In genomic region chr1:66655119-66655746, GRCm38 (mm10) we compare ENCODE assay signal across 10 mouse cellular contexts. TPM values are rescaled to one million over a fixed set of nuclear protein-coding genes. Genes with fewer than 3 reads are reported as not detected.
DNase-seq lines count a peak whose midpoint lies in the region; ATAC-seq lines count a peak whose summit lies in the region.
"Had no signal": no experiment of that assay in that cellular context is flagged by ENCODE, and none has a peak within 500 bp of the region (broad histone marks: within the 10 kb centered on the region; RNA-seq: fewer than 3 reads in every experiment).

No protein-coding gene starts in this region.

- H3K4me3 ChIP-seq in lung, embryonic 15.5 days: no peak overlapping the region
- no peak overlapping the region for H3K4me3 ChIP-seq in midbrain, embryonic 16.5 days (ENCODE audit: low read depth, low read length)
- H3K4me3 ChIP-seq: liver, embryonic 15.5 days had no signal

- DNase-seq in lung, postnatal 25 days (ENCODE audit: low spot score): no peak
- DNase-seq in embryo, embryonic 11.5 days (ENCODE audit: low read depth, low spot score): peak; percentile 19
- DNase-seq in frontal cortex, postnatal 10 days (ENCODE audit: low spot score in 2 of 2): peak; percentile 32 to 43
- no peak for DNase-seq in spleen, adult 18-20 months
- DNase-seq: adrenal gland, postnatal 25 days; thymus, postnatal 14 days had no signal

- peaks cover 6% of the 10 kb centered on the region; the same call in 1 of the 2 replicates for H3K4me1 ChIP-seq in lung, embryonic 15.5 days
- peaks cover 5% of the 10 kb centered on the region for H3K4me1 ChIP-seq in midbrain, embryonic 16.5 days (ENCODE audit: control insufficient read depth, insufficient read depth, low read length)
- H3K4me1 ChIP-seq: liver, embryonic 15.5 days had no signal

- no peaks in the 10 kb centered on the region for H3K9me3 ChIP-seq in lung, embryonic 15.5 days
- no peaks in the 10 kb centered on the region for H3K9me3 ChIP-seq in midbrain, embryonic 16.5 days (replicated peaks; ENCODE audit: control insufficient read depth, low read length, poor library complexity, severe bottlenecking)
- H3K9me3 ChIP-seq: liver, embryonic 15.5 days had no signal

- 51% methylated on average over 4 of the region's 4 CpGs for WGBS in lung, embryonic 15.5 days
- 37% methylated on average over 4 of the region's 4 CpGs for WGBS in midbrain, embryonic 16.5 days

- H3K36me3 ChIP-seq in lung, embryonic 15.5 days: no peaks in the 10 kb centered on the region
- H3K36me3 ChIP-seq in midbrain, embryonic 16.5 days (ENCODE audit: control insufficient read depth, insufficient read depth, low read length): peaks cover 4% of the 10 kb centered on the region; the same call in 1 of the 2 replicates
- H3K36me3 ChIP-seq: liver, embryonic 15.5 days had no signal

- H3K9ac ChIP-seq in lung, embryonic 15.5 days: no peak overlapping the region
- no peak overlapping the region for H3K9ac ChIP-seq in midbrain, embryonic 16.5 days (ENCODE audit: low read depth, low read length)
- H3K9ac ChIP-seq: liver, embryonic 15.5 days had no signal

- H3K4me2 ChIP-seq in lung, embryonic 15.5 days: no peak overlapping the region
- no peak overlapping the region for H3K4me2 ChIP-seq in midbrain, embryonic 16.5 days (ENCODE audit: low read length)
- H3K4me2 ChIP-seq: liver, embryonic 15.5 days had no signal

- no peak overlapping the region for H3K27ac ChIP-seq in lung, embryonic 15.5 days
- H3K27ac ChIP-seq in midbrain, embryonic 16.5 days (ENCODE audit: low read length): no peak overlapping the region
- H3K27ac ChIP-seq: liver, embryonic 15.5 days had no signal

- H3K27me3 ChIP-seq in lung, embryonic 15.5 days: no peaks in the 10 kb centered on the region
- no peaks in the 10 kb centered on the region for H3K27me3 ChIP-seq in midbrain, embryonic 16.5 days (ENCODE audit: control insufficient read depth, insufficient read depth, low read depth, low read length)
- H3K27me3 ChIP-seq: liver, embryonic 15.5 days had no signal

- ATAC-seq in lung, embryonic 15.5 days (ENCODE audit: borderline replicate concordance, extremely low read depth, low FRiP score, low TSS enrichment): peak; percentile 83; the same call in 1 of the 2 replicates
- ATAC-seq in midbrain, embryonic 16.5 days: peak; percentile 98
- no peak for ATAC-seq in erythroblast, adult 5-6 weeks (replicated peaks; ENCODE audit: low FRiP score, poor library complexity, severe bottlenecking)

RNA-seq across cellular contexts. Expression of gene Rpe, which starts 45.4 kb away (rescaled TPM):
- 55.7 and 56.6 TPM in 2 replicates for polyA plus RNA-seq in lung, embryonic 15.5 days (2015; fragmentation: Nextera tagmentation; extraction: Ambion mirVana)
- 30.2 and 33.7 TPM in 2 replicates for polyA plus RNA-seq in midbrain, embryonic 16.5 days (2015; fragmentation: Nextera tagmentation; extraction: Ambion mirVana)
- total RNA-seq in erythroblast, adult 5-6 weeks (2015; ENCODE audit: low replicate concordance): 20.1 and 24.2 TPM in 2 replicates
- total RNA-seq in erythroblast, adult 5-6 weeks (2017; ENCODE audit: low replicate concordance): 21.6 and 30.9 TPM in 2 replicates

Comparison
In these comparisons a context has a peak if more than half of its experiments do, and no peak if none do; other contexts are left out.
1. DNase-seq: peak in embryo, embryonic 11.5 days (single experiment) and frontal cortex, postnatal 10 days (2 of 2); none in lung, postnatal 25 days (single experiment) and spleen, adult 18-20 months (0 of 2).